Mouse (Mus musculus) hindbrain, postnatal 0 days (tissue): ENCODE measurements around the gene Specc1. TPM values are rescaled to one million over a fixed set of nuclear protein-coding genes. Genes with fewer than 3 reads are reported as not detected.

Experiments used
- ATAC-seq: fragments of 200-750 bp; cut with Nextera tagmentation; 2 replicates; pipeline ENCODE4 v1.8.0; 2017; ENCODE audit warnings: mild to moderate bottlenecking, moderate TSS enrichment, moderate library complexity
- DNase-seq: peaks from one replicate; pipeline ENCODE4 v3.0.0-alpha.2; 2015; ENCODE audit warnings: low spot score
- H3K27ac ChIP-seq: fragments of 300-500 bp; sonication (generic); 2 replicates; pipeline ENCODE4 v1.5.1; 2014; ENCODE audit warnings: mild to moderate bottlenecking
- H3K27me3 ChIP-seq: fragments of 300-500 bp; sonication (generic); 2 replicates; pipeline ENCODE4 v1.6.1; 2014; ENCODE audit warnings: low read length, mixed read lengths; ENCODE audit not compliant: insufficient read depth
- H3K36me3 ChIP-seq: fragments of 300-500 bp; sonication (generic); 2 replicates; pipeline ENCODE4 v1.6.1; 2014; ENCODE audit warnings: low read length, mixed read lengths; ENCODE audit not compliant: insufficient read depth
- H3K4me1 ChIP-seq: fragments of 300-500 bp; sonication (generic); 2 replicates; pipeline ENCODE4 v1.6.1; 2014; ENCODE audit warnings: antibody characterized with exemption, low read length, mixed read lengths; ENCODE audit not compliant: insufficient read depth
- H3K4me2 ChIP-seq: fragments of 300-500 bp; sonication (generic); 2 replicates; pipeline ENCODE4 v1.6.1; 2014; ENCODE audit warnings: low read depth, mild to moderate bottlenecking, low read length, moderate library complexity, mixed read lengths
- H3K4me3 ChIP-seq: fragments of 300-500 bp; sonication (generic); 2 replicates; pipeline ENCODE4 v1.5.1; 2014; ENCODE audit warnings: low read length
- H3K9ac ChIP-seq: fragments of 300-500 bp; sonication (generic); replicated peaks from 2 replicates; pipeline ENCODE4 v1.6.1; 2014; ENCODE audit warnings: mild to moderate bottlenecking, low read length, moderate library complexity, mixed read lengths
- H3K9me3 ChIP-seq: fragments of 300-500 bp; sonication (generic); 2 replicates; pipeline ENCODE4 v1.6.1; 2016; ENCODE audit warnings: low read length, mixed read lengths
- CTCF ChIP-seq: IDR thresholded peaks from 2 replicates; pipeline ENCODE4 v1.5.1; 2016; ENCODE audit warnings: antibody characterized with exemption, control low read depth, low read depth
- WGBS: fragments of 180-500 bp; shearing (Covaris S2); extraction: QIAGEN DNeasy Blood & Tissue Kit; methylation state at CpG from one replicate; pipeline ENCODE4 v1.1.7; 2014; 5-methylcytosine and 5-hydroxymethylcytosine counted together
- polyA plus RNA-seq: library from polyadenylated mRNA; unstranded; fragments of >200 nt; fragmentation: Nextera tagmentation; extraction: Ambion mirVana; gene quantifications from 2 replicates; pipeline ENCODE4 v1.2.1, GENCODE M21; 2015
- total RNA-seq: library from RNA; depleted of rRNA; stranded (reverse); fragments of >200 nt; gene quantifications from 2 replicates; pipeline ENCODE4 v1.2.3, GENCODE M21; 2014

The Specc1 gene
- total and polyA plus RNA-seq, 2 experiments from 2014 or later = 20.7 to 34.0 TPM

DNA sequence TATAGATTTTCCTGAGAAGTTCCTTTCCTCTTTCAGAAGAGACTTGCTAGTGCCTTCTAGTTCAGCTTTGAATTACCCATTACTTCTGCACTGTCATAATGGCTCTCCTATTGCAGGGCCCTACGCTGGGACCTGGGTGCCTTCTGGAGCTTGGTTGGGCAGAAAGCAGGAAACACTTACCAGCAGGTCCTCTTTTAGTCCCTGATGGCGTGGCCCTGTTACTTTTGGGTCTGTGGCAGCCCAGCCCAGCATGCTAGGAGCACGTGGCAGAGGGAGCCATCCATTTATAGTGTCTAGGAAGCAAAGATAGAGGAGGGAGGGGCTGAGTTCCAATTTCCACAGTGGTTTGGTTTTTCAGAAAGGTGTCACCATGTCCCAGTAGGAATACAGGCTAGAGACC, 63.3 kb downstream of the Specc1 start:
- 71% methylated on average over 3 of the region's 3 CpGs for WGBS
- Histone ChIP-seq H3K4me3 (no peak overlapping the region), H3K27ac (no peak overlapping the region), H3K4me2 (no peak overlapping the region), H3K9me3 (no peaks in the 10 kb centered on the region), H3K4me1 (no peaks in the 10 kb centered on the region), H3K9ac (no peak overlapping the region), H3K27me3 (no peaks in the 10 kb centered on the region), H3K36me3 (no peaks in the 10 kb centered on the region)
- DNase-seq (no peak), ATAC-seq (no peak)
- TF ChIP-seq CTCF = no peak

DNA sequence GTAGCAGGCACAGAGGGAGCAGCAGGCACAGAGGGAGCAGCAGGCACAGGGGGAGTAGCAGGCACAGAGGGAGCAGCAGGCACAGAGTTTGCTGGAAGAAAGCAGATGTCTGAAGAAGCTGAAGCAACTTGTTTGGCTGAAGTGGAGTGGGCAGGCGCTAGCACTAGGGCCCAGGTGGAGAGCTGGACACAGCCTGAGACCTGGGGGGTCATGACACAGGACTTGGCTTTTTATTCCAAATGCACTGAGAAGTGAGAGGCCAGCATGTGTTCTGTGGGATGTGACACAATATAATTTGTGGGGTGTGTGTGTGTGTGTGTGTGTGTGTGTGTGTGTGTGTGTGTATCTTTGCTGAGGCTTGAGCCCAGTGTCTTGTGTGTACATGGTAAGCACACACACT, 64.3 kb downstream of the Specc1 start:
- Histone ChIP-seq H3K4me3 (no peak overlapping the region), H3K4me2 (no peak overlapping the region), H3K9ac (no peak overlapping the region), H3K4me1 (no peaks in the 10 kb centered on the region), H3K27me3 (no peaks in the 10 kb centered on the region), H3K36me3 (no peaks in the 10 kb centered on the region), H3K9me3 (no peaks in the 10 kb centered on the region), H3K27ac (no peak overlapping the region)
- WGBS = 80% methylated on average over 1 of the region's 1 CpGs
- no peak for ATAC-seq
- TF ChIP-seq CTCF = no peak
- DNase-seq = no peak

DNA sequence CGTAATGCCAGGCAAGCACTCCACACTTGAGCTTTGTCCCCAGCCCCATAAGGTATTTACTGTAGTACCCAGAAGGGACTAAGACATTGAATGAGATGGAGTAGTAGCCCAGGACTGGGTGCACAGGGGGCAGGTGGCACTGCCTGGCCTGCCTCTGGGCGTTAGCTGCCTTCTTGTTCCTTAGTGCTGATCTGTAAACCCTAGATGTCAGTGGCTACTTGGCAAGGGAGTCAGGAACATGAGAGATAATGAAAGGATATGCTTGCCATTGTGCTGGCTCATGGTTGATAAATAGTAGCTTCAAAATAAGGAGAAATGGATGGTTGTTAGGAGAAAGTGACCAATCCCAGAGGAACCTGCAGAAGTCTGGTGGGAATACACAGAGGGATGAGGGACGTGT, 65.5 kb downstream of the Specc1 start:
- DNase-seq (no peak), ATAC-seq (no peak)
- H3K36me3 ChIP-seq = no peaks in the 10 kb centered on the region
- no peaks in the 10 kb centered on the region for H3K27me3 ChIP-seq
- no peak for TF ChIP-seq CTCF
- H3K9ac ChIP-seq = no peak overlapping the region
- no peak overlapping the region for H3K27ac ChIP-seq
- H3K4me1 ChIP-seq = peaks cover 6% of the 10 kb centered on the region; the same call in 1 of the 2 replicates
- no peak overlapping the region for H3K4me3 ChIP-seq
- no peak overlapping the region for H3K4me2 ChIP-seq
- WGBS = 92% methylated on average over 3 of the region's 3 CpGs
- no peaks in the 10 kb centered on the region for H3K9me3 ChIP-seq

DNA sequence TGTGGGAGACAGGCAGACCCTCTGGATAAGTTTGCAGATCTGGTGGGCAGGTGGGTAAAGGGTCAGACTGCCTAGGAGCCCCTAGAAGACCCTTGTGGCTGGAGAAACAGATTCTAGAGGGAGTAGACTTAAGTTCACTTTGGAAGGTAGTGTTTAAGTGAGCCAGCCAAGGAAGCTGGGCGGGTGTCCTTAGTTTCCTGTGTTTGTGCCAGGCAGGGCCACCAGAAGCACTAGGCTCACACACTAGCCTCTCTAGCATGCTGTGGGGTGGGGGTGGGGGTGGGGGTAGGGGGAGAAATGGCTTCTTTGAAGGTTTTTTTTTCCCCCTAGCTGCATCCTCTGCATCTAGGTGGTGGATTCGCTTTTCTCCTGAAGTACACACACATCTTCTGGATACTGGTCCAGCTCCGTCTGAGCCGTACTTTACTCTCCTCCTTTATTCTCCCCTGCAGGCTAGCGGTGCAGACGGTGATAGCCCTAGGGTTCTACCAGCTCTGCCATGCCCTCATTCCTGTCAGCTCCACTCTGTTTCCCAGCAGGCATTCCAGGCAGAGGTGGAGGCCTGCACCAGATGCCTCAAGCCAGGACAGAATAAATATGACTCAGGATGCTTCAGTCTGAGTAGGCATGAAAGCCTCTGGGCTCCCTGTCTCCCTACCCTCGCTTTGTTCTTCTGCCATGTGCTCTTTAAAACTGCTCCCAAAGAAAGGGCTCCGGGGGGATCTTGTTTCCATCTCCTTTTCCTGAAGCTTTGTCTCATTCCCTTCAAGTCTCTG, 66.3 kb downstream of the Specc1 start:
- WGBS = 74% methylated on average over 8 of the region's 8 CpGs
- TF ChIP-seq CTCF = no peak

DNA sequence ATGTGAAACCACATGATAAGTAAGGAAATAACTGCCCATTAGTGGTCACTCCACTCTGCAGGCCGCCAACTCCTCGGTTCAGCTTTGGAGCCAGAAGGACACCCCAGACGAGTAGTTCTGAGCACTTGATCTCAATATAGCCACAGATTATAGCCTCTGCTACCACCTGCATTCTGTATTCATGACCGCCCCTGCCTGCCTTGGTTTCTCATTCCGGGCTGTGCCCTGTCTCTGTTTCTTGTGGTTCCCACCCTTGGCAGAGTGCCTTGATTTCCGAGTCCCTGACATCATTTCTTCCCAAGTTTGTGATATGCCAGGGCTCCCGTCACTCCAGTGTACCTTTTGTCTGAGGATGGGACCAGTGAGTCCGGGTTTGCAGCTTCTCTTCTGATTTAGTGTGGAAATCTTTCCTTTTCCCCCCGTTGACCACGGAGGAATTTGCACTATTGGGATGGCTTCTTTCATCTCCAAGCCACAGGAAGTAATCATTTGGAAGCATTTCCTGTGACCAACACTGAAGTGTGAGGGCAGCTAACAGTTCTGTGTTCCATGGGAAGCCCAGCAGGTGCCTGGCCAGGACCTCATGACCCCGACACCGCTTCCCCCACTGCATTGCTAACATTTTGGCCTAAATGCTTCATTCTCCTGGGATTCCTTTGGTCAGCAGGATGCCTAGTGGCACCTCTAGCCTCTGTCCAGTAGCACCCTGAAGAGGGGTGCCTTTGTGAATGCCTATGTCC, 67.1 kb downstream of the Specc1 start:
- Histone ChIP-seq H3K4me1 (peaks cover 6% of the 10 kb centered on the region; the same call in 1 of the 2 replicates), H3K4me2 (no peak overlapping the region), H3K27ac (0 out of 2 replicates have a peak overlapping the region, but pooled peaks have one; percentile 3), H3K9ac (no peak overlapping the region), H3K27me3 (no peaks in the 10 kb centered on the region), H3K4me3 (no peak overlapping the region), H3K9me3 (no peaks in the 10 kb centered on the region), H3K36me3 (no peaks in the 10 kb centered on the region)
- DNase-seq (no peak), ATAC-seq (no peak)
- WGBS = 71% methylated on average over 12 of the region's 12 CpGs
- TF ChIP-seq CTCF = no peak

More for the DNA sequence above, 66.3 kb downstream of the Specc1 start:
- peaks cover 6% of the 10 kb centered on the region; the same call in 1 of the 2 replicates for H3K4me1 ChIP-seq
- ATAC-seq = no peak
- H3K4me2 ChIP-seq = no peak overlapping the region
- H3K27ac ChIP-seq = no peak overlapping the region
- no peak overlapping the region for H3K9ac ChIP-seq
- H3K27me3 ChIP-seq = no peaks in the 10 kb centered on the region
- no peak for DNase-seq
- no peaks in the 10 kb centered on the region for H3K9me3 ChIP-seq
- no peak overlapping the region for H3K4me3 ChIP-seq
- H3K36me3 ChIP-seq = no peaks in the 10 kb centered on the region

DNA sequence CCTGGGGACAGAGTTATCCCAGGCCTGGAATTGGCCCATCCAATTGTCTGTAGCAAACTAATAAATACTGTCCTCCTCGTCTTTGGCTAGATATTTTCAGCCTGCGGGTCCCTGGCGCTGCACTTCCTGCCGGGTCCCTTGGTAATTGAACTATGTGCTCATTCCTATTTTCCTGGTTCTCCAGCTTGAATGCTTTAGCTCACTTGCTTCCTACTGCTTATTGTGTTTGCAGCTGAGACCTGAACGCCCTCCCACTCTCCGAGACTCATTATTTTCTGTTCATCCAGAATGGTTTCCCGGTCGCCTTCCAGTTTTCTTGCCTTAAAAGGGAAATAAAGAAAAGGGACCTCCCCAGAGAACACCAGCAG, 67.7 kb downstream of the Specc1 start:
- Histone ChIP-seq H3K27ac (0 out of 2 replicates have a peak overlapping the region, but pooled peaks have one; percentile 3), H3K9ac (no peak overlapping the region), H3K36me3 (no peaks in the 10 kb centered on the region), H3K9me3 (no peaks in the 10 kb centered on the region), H3K4me3 (no peak overlapping the region), H3K4me1 (peaks cover 6% of the 10 kb centered on the region; the same call in 1 of the 2 replicates), H3K4me2 (no peak overlapping the region), H3K27me3 (no peaks in the 10 kb centered on the region)
- DNase-seq = no peak
- no peak for TF ChIP-seq CTCF
- no peak for ATAC-seq
- 29% methylated on average over 8 of the region's 8 CpGs for WGBS
